In genomic region chr10:128807018-128807417, GRCm38 (mm10) we compare ENCODE assay signal across 1 mouse cellular context.
TF ChIP-seq lines count a peak whose summit lies in the region.

No protein-coding gene starts in this region.

TF ChIP-seq in MEL, 35 proteins besides CTCF, POLR2A, EP300 and RAD21:
- TF ChIP-seq MEF2A (IDR thresholded peaks at IDR 0.05; ENCODE audit: extremely low read depth, insufficient replicate concordance, low read depth, low read length, poor library complexity, severe bottlenecking) (no peak), ZNF384 (IDR thresholded peaks at IDR 0.05; ENCODE audit: low read depth, low read length) (no peak), E2F4 (IDR thresholded peaks at IDR 0.05; ENCODE audit: borderline replicate concordance, low read depth, low read length) (no peak), MXI1 (IDR thresholded peaks at IDR 0.05; ENCODE audit: low read depth, low read length) (no peak), RCOR1 (IDR thresholded peaks at IDR 0.05; ENCODE audit: low read depth, low read length) (no peak), KAT2A (conservative IDR thresholded peaks at IDR 0.05; ENCODE audit: low read depth, low read length) (no peak), ZKSCAN1 (IDR thresholded peaks at IDR 0.05; ENCODE audit: low read depth, low read length) (no peak), JUND (IDR thresholded peaks at IDR 0.05; ENCODE audit: low read depth, low read length) (no peak), ELF1 (IDR thresholded peaks at IDR 0.05; ENCODE audit: low read depth, low read length) (no peak), BHLHE40 (IDR thresholded peaks at IDR 0.05; ENCODE audit: borderline replicate concordance, low read depth, low read length) (no peak)
